Mouse (Mus musculus) c-Kit-positive CD71-positive TER-119-positive erythroid progenitor cells, embryonic 14.5 days (primary cell): ENCODE results near the gene Eef2.
"Not testable (repeated sequence)": the region's sequence is repeated elsewhere in the genome, so short reads cannot be mapped to it uniquely, and the experiment has no call there.

Source experiments
- DNase-seq: peaks from one replicate; pipeline ENCODE4 v3.0.0-alpha.2; 2013; ENCODE audit warnings: low spot score

The Eef2 gene

GRCm38 (mm10) chr10:81146296-81146695 lies 30.1 kb upstream of the Eef2 start:
- DNase-seq, result no peak

- DNase-seq, result no peak
Observed at GRCm38 (mm10) chr10:81151261-81151660, 25.2 kb upstream of the Eef2 start.

GRCm38 (mm10) chr10:81152609-81153008 lies 23.8 kb upstream of the Eef2 start:
- no peak for DNase-seq

GRCm38 (mm10) chr10:81154313-81154712 lies 22.1 kb upstream of the Eef2 start:
- no peak for DNase-seq

- DNase-seq, result no peak
Observed at GRCm38 (mm10) chr10:81154736-81155135, 21.7 kb upstream of the Eef2 start.

- no peak for DNase-seq
Observed at GRCm38 (mm10) chr10:81161602-81162317, 14.7 kb upstream of the Eef2 start.

GRCm38 (mm10) chr10:81162318-81162652 lies 14.1 kb upstream of the Eef2 start:
- DNase-seq, result no peak

- DNase-seq, result no peak
Observed at GRCm38 (mm10) chr10:81165118-81165517, 11.3 kb upstream of the Eef2 start.

GRCm38 (mm10) chr10:81167200-81168086 lies 9.0 kb upstream of the Eef2 start, which contains the start of gene Pias4:
Pias4 (minus strand) TSS chr10:81167923.
- peak; percentile 100 for DNase-seq

- no peak for DNase-seq
Observed at GRCm38 (mm10) chr10:81168087-81168431, 8.4 kb upstream of the Eef2 start.

GRCm38 (mm10) chr10:81168521-81169244 lies 7.7 kb upstream of the Eef2 start:
- peak; percentile 83 for DNase-seq

GRCm38 (mm10) chr10:81169411-81169900 lies 7.0 kb upstream of the Eef2 start:
- DNase-seq, result not testable (repeated sequence)

GRCm38 (mm10) chr10:81173132-81173531 lies 3.3 kb upstream of the Eef2 start:
- DNase-seq, result peak; percentile 81

- DNase-seq, result peak; percentile 84
Observed at GRCm38 (mm10) chr10:81174617-81175344, 1.6 kb upstream of the Eef2 start.

- not testable (repeated sequence) for DNase-seq
Observed at GRCm38 (mm10) chr10:81175345-81175701, 1.1 kb upstream of the Eef2 start.

GRCm38 (mm10) chr10:81175936-81176465 lies 430 bp upstream of the Eef2 start:
- DNase-seq, result no peak

GRCm38 (mm10) chr10:81177491-81177925 lies 1.1 kb downstream of the Eef2 start:
- peak; percentile 53 for DNase-seq

- no peak for DNase-seq
Observed at GRCm38 (mm10) chr10:81177958-81178712, 1.7 kb downstream of the Eef2 start.

GRCm38 (mm10) chr10:81178927-81179326 lies 2.5 kb downstream of the Eef2 start:
- DNase-seq, result no peak

GRCm38 (mm10) chr10:81179451-81180342 lies 3.3 kb downstream of the Eef2 start:
- DNase-seq, result no peak
